Mouse (Mus musculus): ENCODE results near the gene Spr. TPM values are rescaled to one million over a fixed set of nuclear protein-coding genes. Genes with fewer than 3 reads are reported as not detected.
A peak's percentile ranks its signal among the peaks of the same experiment; 100 is the strongest.
"Not testable (repeated sequence)": the region's sequence is repeated elsewhere in the genome, so short reads cannot be mapped to it uniquely, and the experiment has no call there.

The Spr gene
- 10 to 100 TPM; 49.3 to 59.9 (median 58.7) TPM for total RNA-seq (2022)

- peak; percentile 87 to 88 for DNase-seq (ENCODE audit: low spot score in 2 of 2)
Measured at GRCm38 (mm10) chr6:85137217-85138035, at the start of gene Spr. Spr (minus strand) TSS chr6:85137766.

DNA sequence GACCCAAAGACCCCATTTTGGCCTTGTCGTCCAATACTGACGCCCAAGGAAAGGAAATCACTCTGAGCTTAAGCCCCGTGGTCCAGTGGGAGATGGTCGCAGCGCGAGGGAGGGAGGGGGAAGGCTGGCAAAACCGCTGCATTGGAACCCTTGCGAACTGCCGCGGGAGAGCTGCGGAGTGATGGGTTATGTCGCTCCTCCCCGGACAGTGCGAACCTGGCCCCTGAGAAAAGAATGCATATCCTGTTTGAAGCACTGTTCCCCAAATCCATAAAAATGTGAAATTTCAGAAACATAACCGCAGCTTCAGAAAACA, 49.1 kb upstream of the Spr start:
- DNase-seq (ENCODE audit: low spot score in 2 of 2) = no peak

- DNase-seq (ENCODE audit: low spot score in 2 of 2) = no peak
Measured at GRCm38 (mm10) chr6:85186033-85186743, 48.6 kb upstream of the Spr start.

DNA sequence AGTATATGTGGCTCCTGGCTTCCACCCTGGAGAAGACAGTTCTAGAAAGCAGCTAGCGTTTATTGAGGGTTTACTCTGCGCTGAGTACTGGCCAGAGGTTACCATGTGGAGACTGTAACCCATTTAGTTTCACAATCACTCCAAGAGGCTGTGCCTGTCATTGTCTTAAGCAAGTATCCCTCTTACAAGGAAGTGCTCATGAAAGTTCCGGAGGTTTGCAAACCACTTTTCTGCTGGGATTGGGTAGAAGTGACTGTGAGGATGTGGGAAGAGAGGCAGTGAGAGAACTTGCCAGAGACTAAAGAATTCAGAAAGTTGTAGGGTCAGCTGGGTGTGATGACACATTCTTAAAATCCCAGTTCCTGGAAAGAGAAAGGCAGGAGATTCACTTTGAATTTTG, 46.4 kb upstream of the Spr start:
- no peak for DNase-seq (ENCODE audit: low spot score in 2 of 2)

- no peak for DNase-seq (ENCODE audit: low spot score in 2 of 2)
Measured at GRCm38 (mm10) chr6:85180036-85180435, 42.5 kb upstream of the Spr start.

DNA sequence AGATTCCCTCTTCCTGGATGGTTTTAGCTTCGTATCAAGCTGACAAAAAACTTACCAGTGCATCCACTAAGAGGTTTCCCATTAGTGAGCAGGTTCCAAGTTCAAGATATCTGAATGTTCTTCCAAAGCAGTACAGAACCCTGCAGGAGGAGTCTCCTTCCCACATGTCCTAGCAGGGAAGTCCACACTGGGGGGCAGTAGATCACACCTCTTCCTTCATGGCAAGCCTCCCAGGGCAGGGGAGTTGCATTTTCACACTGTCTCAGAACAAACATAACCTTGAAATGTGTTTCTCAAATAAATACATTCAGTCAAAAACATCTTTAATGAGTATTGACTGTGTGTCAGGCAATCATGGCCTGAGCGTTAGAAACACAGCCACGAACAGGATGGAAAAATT, 42.0 kb upstream of the Spr start:
- no peak for DNase-seq (ENCODE audit: low spot score in 2 of 2)

DNA sequence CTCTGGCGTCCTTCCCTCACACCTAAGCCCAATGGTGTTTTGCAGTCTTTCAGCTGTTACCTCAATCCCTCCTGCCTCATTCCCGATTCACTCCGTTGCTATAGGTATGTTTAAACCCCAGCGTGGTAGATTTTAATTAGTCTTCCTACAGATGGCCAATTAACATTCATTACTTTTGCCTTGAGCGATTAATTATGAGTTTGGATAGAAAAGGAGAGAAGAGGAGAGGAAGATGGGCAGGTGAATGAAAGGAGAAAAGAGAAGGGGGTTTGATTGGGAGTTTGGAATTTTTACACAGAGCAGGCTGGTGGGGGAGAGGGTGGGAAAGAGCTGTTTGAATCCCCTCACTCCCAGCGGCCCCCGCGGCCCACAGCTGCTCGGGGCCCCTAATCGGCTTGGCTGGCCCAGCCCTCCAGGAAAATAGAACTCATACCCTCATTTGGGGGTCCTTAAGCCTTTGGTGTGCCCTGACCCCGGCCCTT, 27.9 kb upstream of the Spr start:
- DNase-seq (ENCODE audit: low spot score in 2 of 2) = no peak

DNA sequence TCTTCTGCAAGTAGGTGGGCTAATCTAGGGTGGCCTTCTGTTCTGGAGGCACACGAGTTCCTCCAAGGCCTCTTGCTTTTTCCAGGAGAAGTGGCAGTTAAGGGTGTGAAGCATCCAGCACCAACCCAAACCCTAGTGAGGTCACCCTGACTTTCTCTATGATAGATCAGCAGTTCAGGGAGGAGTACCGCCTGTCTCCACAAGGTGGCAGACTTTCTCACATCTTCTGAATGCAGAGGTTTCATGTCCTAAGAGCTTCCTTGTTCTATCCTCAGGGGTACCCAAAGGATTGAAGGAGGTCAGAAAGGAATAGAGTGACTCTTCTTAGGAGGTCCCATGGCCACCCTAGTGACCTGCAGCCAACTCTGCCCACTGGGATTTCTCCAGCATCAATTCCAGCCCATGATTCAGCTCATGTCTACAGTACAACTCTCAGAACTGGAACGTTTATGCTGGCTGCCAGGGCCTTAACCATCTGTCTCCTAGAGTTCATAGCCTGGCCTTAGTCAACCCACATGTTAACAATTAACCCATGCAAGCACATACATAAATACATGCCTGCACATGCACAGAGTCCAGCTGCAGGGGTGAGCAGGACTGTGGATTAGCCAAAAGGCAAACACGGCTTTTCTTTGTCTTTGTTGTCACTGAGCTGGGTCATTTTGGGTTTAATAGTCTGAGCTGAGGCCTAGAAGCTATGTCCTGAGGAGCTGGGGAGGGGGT, 22.8 kb upstream of the Spr start:
- DNase-seq (ENCODE audit: low spot score in 2 of 2) = peak; percentile 56 to 72

GRCm38 (mm10) chr6:85159092-85159760, 21.7 kb upstream of the Spr start:
- DNase-seq (ENCODE audit: low spot score in 2 of 2) = peak in 1 of 2 experiments; percentile 6

DNA sequence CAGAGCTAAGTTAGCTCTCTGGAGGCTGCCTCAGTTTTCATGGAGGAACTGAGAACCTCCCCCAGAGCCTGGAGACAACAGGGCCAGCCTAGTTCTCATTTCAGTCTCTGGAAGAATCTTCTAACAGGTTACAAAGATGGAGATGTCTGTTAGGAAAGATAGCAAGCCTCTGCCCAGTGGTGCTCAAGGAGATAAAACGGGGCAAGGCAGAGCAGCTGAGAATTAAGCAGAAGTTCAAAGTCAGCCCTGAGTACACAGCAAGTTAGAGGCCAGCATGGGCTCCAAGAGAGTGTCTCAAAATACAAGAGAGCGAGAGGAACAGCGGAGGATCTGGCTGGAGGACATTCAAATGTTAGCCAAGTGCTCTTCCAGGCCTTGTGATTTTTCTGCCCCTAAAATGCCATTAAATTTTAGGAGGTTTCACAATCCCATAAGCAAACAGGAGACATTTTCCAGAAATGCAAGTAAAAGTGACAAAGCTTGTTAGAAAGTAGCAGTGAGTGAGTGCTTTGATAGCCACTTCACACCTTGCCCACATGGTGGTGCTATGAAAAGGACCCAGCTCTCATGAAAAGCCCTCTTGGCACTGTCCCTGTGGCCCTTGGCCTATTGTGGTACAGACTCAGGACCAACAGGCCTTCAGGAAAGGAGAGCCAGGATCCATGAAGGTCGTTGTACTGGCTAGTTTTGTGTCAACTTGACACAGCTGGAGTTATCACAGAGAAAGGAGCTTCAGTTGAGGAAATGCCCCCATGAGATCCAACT, 20.7 kb upstream of the Spr start:
- not testable (repeated sequence) for DNase-seq (ENCODE audit: low spot score in 2 of 2)

DNA sequence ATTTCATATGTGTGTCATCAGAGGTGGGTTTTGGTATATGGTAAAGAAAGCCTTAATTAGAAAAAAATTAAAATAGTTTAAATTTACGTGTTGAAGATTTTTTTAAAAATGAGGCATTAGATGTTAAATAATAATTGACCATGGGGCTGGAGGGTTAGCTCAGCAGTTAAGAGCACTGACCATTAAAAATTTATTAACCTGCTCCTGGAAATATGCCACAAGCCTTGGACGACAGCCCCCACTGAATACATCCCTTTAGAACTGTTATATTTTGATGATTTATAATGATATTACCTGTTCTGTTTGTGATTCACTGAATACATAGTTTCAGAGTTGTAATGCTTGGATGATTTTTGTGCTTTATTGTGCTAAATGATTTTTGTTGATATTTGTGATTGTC, 19.0 kb upstream of the Spr start:
- DNase-seq (ENCODE audit: low spot score in 2 of 2) = not testable (repeated sequence)

DNA sequence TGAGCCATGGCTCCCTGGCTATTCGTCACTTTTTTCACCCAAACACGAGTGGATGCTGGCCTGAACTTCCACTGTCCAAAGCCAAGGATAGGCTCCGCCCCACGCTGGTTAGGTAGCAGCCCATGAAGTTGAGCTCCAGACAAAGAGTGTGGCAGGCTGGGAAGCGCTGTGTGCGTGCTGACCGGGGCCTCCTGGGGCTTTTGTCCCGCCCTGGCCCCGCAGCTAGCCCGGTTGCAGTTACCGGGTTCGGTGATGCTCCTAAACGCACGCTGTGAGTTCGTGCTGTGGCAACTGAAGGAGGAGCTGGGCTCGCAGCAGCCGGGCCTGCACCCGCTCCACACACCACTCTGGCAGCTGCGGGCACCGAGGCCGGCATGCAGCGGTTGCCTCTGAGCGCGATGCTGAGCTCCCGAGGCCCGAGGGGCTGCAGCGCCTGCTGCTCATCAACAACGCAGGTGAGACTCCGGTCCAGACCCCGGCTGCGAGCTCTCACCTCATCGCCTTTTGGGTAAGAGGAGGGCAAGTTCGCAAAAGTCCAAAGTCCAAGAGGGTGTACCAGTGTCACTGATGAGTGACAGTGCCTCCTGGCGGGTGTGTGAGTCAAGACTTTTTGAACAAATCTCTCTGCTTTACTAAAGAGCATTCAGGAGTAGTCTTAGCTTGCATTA, 17.4 kb upstream of the Spr start:
- DNase-seq (ENCODE audit: low spot score in 2 of 2) = peak in 1 of 2 experiments; percentile 20

DNA sequence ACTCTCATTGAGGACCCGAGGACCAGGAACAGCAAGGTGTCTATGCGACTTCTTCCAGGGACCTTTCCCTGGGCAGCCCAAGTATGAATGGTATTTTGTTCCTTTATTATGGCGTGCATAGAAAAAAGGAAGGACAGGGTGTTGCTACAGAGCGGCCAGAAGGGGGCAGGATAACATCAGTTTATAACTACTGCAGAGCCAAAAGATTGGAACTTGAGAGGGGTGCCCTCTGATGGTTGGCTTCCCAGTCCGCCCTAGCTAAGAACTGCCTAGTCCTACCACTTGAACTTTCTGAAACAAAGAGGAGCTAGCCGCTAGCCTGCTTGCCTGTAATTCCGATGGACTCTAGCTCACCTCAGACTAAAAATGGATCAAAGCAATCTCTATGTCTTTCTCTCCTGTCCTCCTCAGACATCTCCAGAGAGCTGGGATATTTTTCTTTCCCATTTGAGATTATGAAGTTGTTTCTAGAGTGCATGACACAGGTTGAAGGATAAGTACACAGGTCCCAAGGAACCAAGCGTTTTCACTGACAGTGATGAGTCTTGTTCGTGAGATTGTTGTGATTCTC, 16.5 kb upstream of the Spr start:
- DNase-seq (ENCODE audit: low spot score in 2 of 2) = peak; percentile 19 to 39

- no peak for DNase-seq (ENCODE audit: low spot score in 2 of 2)
Measured at GRCm38 (mm10) chr6:85150386-85150785, 12.8 kb upstream of the Spr start.

DNA sequence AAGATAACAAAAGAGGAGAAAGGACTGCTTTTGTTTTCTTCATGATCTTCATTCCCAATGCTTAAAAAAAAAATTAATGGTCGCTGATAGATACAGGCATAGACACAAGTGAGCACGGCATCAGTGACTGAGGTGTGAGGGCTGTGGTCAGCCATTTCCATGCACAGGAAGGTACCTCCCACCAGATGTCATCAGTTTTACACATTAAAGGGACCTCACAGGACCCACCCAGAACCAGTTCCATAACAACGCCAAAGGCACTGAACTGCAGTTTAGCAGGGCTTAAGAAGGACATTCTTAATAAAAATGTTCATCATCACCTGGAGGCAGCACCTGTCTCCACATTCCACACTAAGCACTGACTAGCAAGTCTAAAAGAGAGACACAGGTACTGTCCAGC, 10.1 kb upstream of the Spr start:
- DNase-seq (ENCODE audit: low spot score in 2 of 2) = no peak

GRCm38 (mm10) chr6:85144466-85144865, 6.9 kb upstream of the Spr start:
- DNase-seq (ENCODE audit: low spot score in 2 of 2) = no peak

GRCm38 (mm10) chr6:85141013-85141412, 3.4 kb upstream of the Spr start:
- not testable (repeated sequence) for DNase-seq (ENCODE audit: low spot score in 2 of 2)

DNA sequence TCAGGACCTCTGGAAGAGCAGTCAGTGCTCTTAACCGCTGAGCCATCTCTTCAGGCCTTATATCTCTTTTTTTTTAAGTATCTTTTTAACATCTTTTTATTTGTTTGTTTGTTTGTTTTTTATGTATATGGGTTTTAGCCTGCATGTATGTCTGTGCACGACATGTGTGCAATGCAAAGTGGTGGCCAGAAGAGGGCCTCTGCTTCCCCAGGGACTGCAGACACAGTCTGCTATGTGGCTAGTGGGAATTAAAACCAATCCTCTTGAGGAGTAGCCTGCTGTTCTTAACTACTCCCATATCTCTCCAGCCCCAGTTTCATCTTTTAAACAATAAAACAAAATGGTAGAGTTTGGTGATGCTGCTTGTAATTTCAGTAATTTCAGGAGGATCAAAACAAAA, 2.0 kb upstream of the Spr start:
- no peak for DNase-seq (ENCODE audit: low spot score in 2 of 2)

DNA sequence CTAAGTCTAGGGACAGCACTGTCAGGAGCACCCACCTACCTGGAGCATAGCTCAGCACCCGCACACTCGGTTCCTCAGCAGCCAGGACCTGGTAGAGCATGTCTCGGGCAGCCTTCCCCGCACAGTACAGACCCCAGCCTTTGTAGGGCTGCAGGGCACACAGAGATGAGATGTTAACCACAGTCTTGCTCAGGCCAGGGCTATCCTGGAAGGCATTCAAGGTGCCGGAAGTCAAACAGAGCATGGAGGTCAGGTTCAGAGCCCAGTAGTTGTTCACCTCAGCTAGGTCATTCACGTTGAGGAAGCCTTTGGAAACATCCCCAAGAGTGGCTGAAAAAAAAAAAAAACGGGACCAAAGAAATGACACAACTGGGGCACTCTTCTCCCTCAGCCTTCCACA, 782 bp downstream of the Spr start:
- DNase-seq (ENCODE audit: low spot score in 2 of 2) = not testable (repeated sequence)

- DNase-seq (ENCODE audit: low spot score in 2 of 2) = not testable (repeated sequence)
Measured at GRCm38 (mm10) chr6:85132794-85133193, 4.8 kb downstream of the Spr start.
